Mouse (Mus musculus): ENCODE measurements around the gene Dennd1b. TPM values are rescaled to one million over a fixed set of nuclear protein-coding genes. Genes with fewer than 3 reads are reported as not detected.
A peak's percentile ranks its signal among the peaks of the same experiment; 100 is the strongest.

Gene Dennd1b
- polyA plus RNA-seq (2016; fragmentation: Nextera tagmentation; extraction: Ambion mirVana) = 9.0 and 12.3 TPM in 2 replicates

GRCm38 (mm10) chr1:138963161-138963867 is at the start of gene Dennd1b:
Gene Dennd1b (plus strand): TSS chr1:138963435.
- H3K27ac ChIP-seq = peak within 1 kb of the TSS; percentile 87
- ATAC-seq (ENCODE audit: insufficient number of reproducible peaks, insufficient read depth, low FRiP score, low TSS enrichment, low read depth) = peak; percentile 86
- H3K4me1 ChIP-seq (replicated peaks) = peaks cover 26% of the 10 kb centered on the region
- no peaks in the 10 kb centered on the region for H3K36me3 ChIP-seq
- peak within 1 kb of the TSS; percentile 66 for H3K4me2 ChIP-seq
- no peaks in the 10 kb centered on the region for H3K27me3 ChIP-seq
- H3K4me3 ChIP-seq (replicated peaks) = peak within 1 kb of the TSS; percentile 85
- WGBS = 1% methylated on average over 50 of the region's 69 CpGs
- H3K9me3 ChIP-seq = no peaks in the 10 kb centered on the region
- peak within 1 kb of the TSS; percentile 92 for H3K9ac ChIP-seq (replicated peaks)

GRCm38 (mm10) chr1:138915596-138915995 is 47.6 kb upstream of the Dennd1b start:
- no peak overlapping the region for H3K4me2 ChIP-seq
- H3K36me3 ChIP-seq = no peaks in the 10 kb centered on the region
- no peak overlapping the region for H3K4me3 ChIP-seq (replicated peaks)
- H3K9ac ChIP-seq (replicated peaks) = no peak overlapping the region
- no peaks in the 10 kb centered on the region for H3K9me3 ChIP-seq
- H3K27me3 ChIP-seq = no peaks in the 10 kb centered on the region
- peaks cover 5% of the 10 kb centered on the region; the same call in 1 of the 2 replicates for H3K4me1 ChIP-seq (replicated peaks)
- WGBS = 94% methylated on average over 3 of the region's 3 CpGs
- H3K27ac ChIP-seq = no peak overlapping the region
- ATAC-seq (ENCODE audit: insufficient number of reproducible peaks, insufficient read depth, low FRiP score, low TSS enrichment, low read depth) = no peak

GRCm38 (mm10) chr1:138919601-138920000 is 43.6 kb upstream of the Dennd1b start:
- 73% methylated on average over 5 of the region's 5 CpGs for WGBS
- ATAC-seq (ENCODE audit: insufficient number of reproducible peaks, insufficient read depth, low FRiP score, low TSS enrichment, low read depth) = no peak
- H3K4me3 ChIP-seq (replicated peaks) = no peak overlapping the region
- H3K36me3 ChIP-seq = no peaks in the 10 kb centered on the region
- no peaks in the 10 kb centered on the region for H3K4me1 ChIP-seq (replicated peaks)
- no peaks in the 10 kb centered on the region for H3K27me3 ChIP-seq
- H3K4me2 ChIP-seq = no peak overlapping the region
- H3K27ac ChIP-seq = no peak overlapping the region
- no peak overlapping the region for H3K9ac ChIP-seq (replicated peaks)
- no peaks in the 10 kb centered on the region for H3K9me3 ChIP-seq

- Histone ChIP-seq H3K9me3 (no peaks in the 10 kb centered on the region), H3K27ac (no peak overlapping the region), H3K36me3 (no peaks in the 10 kb centered on the region), H3K4me1 (replicated peaks) (no peaks in the 10 kb centered on the region), H3K4me3 (replicated peaks) (no peak overlapping the region), H3K4me2 (no peak overlapping the region), H3K9ac (replicated peaks) (no peak overlapping the region), H3K27me3 (no peaks in the 10 kb centered on the region)
- no peak for ATAC-seq (ENCODE audit: insufficient number of reproducible peaks, insufficient read depth, low FRiP score, low TSS enrichment, low read depth)
- WGBS = 82% methylated on average over 3 of the region's 3 CpGs
Observed at GRCm38 (mm10) chr1:138920082-138920481, 43.2 kb upstream of the Dennd1b start.

GRCm38 (mm10) chr1:138920799-138921198 is 42.4 kb upstream of the Dennd1b start:
- Histone ChIP-seq H3K27me3 (no peaks in the 10 kb centered on the region), H3K9me3 (no peaks in the 10 kb centered on the region), H3K27ac (no peak overlapping the region), H3K4me2 (no peak overlapping the region), H3K9ac (replicated peaks) (no peak overlapping the region), H3K4me3 (replicated peaks) (no peak overlapping the region), H3K36me3 (no peaks in the 10 kb centered on the region), H3K4me1 (replicated peaks) (no peaks in the 10 kb centered on the region)
- no peak for ATAC-seq (ENCODE audit: insufficient number of reproducible peaks, insufficient read depth, low FRiP score, low TSS enrichment, low read depth)
- 74% methylated on average over 1 of the region's 1 CpGs for WGBS

GRCm38 (mm10) chr1:138922886-138923285 is 40.3 kb upstream of the Dennd1b start:
- no peaks in the 10 kb centered on the region for H3K27me3 ChIP-seq
- no peaks in the 10 kb centered on the region for H3K4me1 ChIP-seq (replicated peaks)
- no peak overlapping the region for H3K4me3 ChIP-seq (replicated peaks)
- no peak for ATAC-seq (ENCODE audit: insufficient number of reproducible peaks, insufficient read depth, low FRiP score, low TSS enrichment, low read depth)
- no peak overlapping the region for H3K4me2 ChIP-seq
- no peaks in the 10 kb centered on the region for H3K36me3 ChIP-seq
- no peak overlapping the region for H3K27ac ChIP-seq
- H3K9me3 ChIP-seq = no peaks in the 10 kb centered on the region
- no peak overlapping the region for H3K9ac ChIP-seq (replicated peaks)
- WGBS = 88% methylated on average over 6 of the region's 6 CpGs

GRCm38 (mm10) chr1:138924282-138924681 is 39.0 kb upstream of the Dennd1b start:
- no peaks in the 10 kb centered on the region for H3K9me3 ChIP-seq
- no peaks in the 10 kb centered on the region for H3K36me3 ChIP-seq
- H3K4me3 ChIP-seq (replicated peaks) = no peak overlapping the region
- no peak overlapping the region for H3K4me2 ChIP-seq
- no peak overlapping the region for H3K27ac ChIP-seq
- ATAC-seq (ENCODE audit: insufficient number of reproducible peaks, insufficient read depth, low FRiP score, low TSS enrichment, low read depth) = no peak
- 87% methylated on average over 2 of the region's 2 CpGs for WGBS
- H3K4me1 ChIP-seq (replicated peaks) = no peaks in the 10 kb centered on the region
- H3K9ac ChIP-seq (replicated peaks) = no peak overlapping the region
- H3K27me3 ChIP-seq = no peaks in the 10 kb centered on the region

GRCm38 (mm10) chr1:138928671-138929483 is 34.4 kb upstream of the Dennd1b start:
- no peaks in the 10 kb centered on the region for H3K36me3 ChIP-seq
- WGBS = 78% methylated on average over 11 of the region's 11 CpGs
- no peaks in the 10 kb centered on the region for H3K9me3 ChIP-seq
- H3K9ac ChIP-seq (replicated peaks) = no peak overlapping the region
- H3K4me3 ChIP-seq (replicated peaks) = no peak overlapping the region
- H3K4me2 ChIP-seq = no peak overlapping the region
- no peaks in the 10 kb centered on the region for H3K27me3 ChIP-seq
- no peak overlapping the region for H3K27ac ChIP-seq
- 0 out of 2 replicates have a peak, but pooled peaks cover 5% of the 10 kb centered on the region for H3K4me1 ChIP-seq (replicated peaks)
- ATAC-seq (ENCODE audit: insufficient number of reproducible peaks, insufficient read depth, low FRiP score, low TSS enrichment, low read depth) = no peak

GRCm38 (mm10) chr1:138929985-138930384 is 33.2 kb upstream of the Dennd1b start:
- WGBS = 55% methylated on average over 3 of the region's 3 CpGs
- no peak for ATAC-seq (ENCODE audit: insufficient number of reproducible peaks, insufficient read depth, low FRiP score, low TSS enrichment, low read depth)

GRCm38 (mm10) chr1:138930856-138931255 is 32.4 kb upstream of the Dennd1b start:
- 63% methylated on average over 3 of the region's 3 CpGs for WGBS
- H3K4me1 ChIP-seq (replicated peaks) = 0 out of 2 replicates have a peak, but pooled peaks cover 5% of the 10 kb centered on the region
- H3K27ac ChIP-seq = no peak overlapping the region
- no peaks in the 10 kb centered on the region for H3K9me3 ChIP-seq
- H3K36me3 ChIP-seq = no peaks in the 10 kb centered on the region
- ATAC-seq (ENCODE audit: insufficient number of reproducible peaks, insufficient read depth, low FRiP score, low TSS enrichment, low read depth) = no peak
- no peak overlapping the region for H3K4me2 ChIP-seq
- no peak overlapping the region for H3K9ac ChIP-seq (replicated peaks)
- no peaks in the 10 kb centered on the region for H3K27me3 ChIP-seq
- no peak overlapping the region for H3K4me3 ChIP-seq (replicated peaks)

More at GRCm38 (mm10) chr1:138929985-138930384, 33.2 kb upstream of the Dennd1b start:
- Histone ChIP-seq H3K4me3 (replicated peaks) (no peak overlapping the region), H3K9me3 (no peaks in the 10 kb centered on the region), H3K27me3 (no peaks in the 10 kb centered on the region), H3K4me2 (no peak overlapping the region), H3K4me1 (replicated peaks) (0 out of 2 replicates have a peak, but pooled peaks cover 5% of the 10 kb centered on the region), H3K36me3 (no peaks in the 10 kb centered on the region), H3K27ac (no peak overlapping the region), H3K9ac (replicated peaks) (no peak overlapping the region)

GRCm38 (mm10) chr1:138936169-138936568 is 27.1 kb upstream of the Dennd1b start:
- Histone ChIP-seq H3K4me1 (replicated peaks) (no peaks in the 10 kb centered on the region), H3K9ac (replicated peaks) (no peak overlapping the region), H3K27me3 (no peaks in the 10 kb centered on the region), H3K27ac (no peak overlapping the region), H3K4me2 (no peak overlapping the region), H3K9me3 (no peaks in the 10 kb centered on the region), H3K4me3 (replicated peaks) (no peak overlapping the region), H3K36me3 (no peaks in the 10 kb centered on the region)
- ATAC-seq (ENCODE audit: insufficient number of reproducible peaks, insufficient read depth, low FRiP score, low TSS enrichment, low read depth) = no peak
- WGBS = 68% methylated on average over 6 of the region's 6 CpGs

Measured in limb, embryonic 12.5 days (tissue).